Mouse (Mus musculus) forebrain, embryonic 14.5 days (tissue): Measurements from ENCODE around the gene S100a7a. TPM values are rescaled to one million over a fixed set of nuclear protein-coding genes. Genes with fewer than 3 reads are reported as not detected.

Experiments
- ATAC-seq: fragments of 200-750 bp; cut with Nextera tagmentation; 2 replicates; pipeline ENCODE4 v1.8.0; 2017; ENCODE audit warnings: mild to moderate bottlenecking, moderate library complexity
- DNase-seq: peaks from one replicate; pipeline ENCODE4 v3.0.0-alpha.2; 2015; ENCODE audit warnings: low spot score
- H3K27ac ChIP-seq: fragments of 300-500 bp; sonication (generic); 2 replicates; pipeline ENCODE4 v1.5.1; 2014; ENCODE audit warnings: low read depth, mild to moderate bottlenecking, control low read depth, low read length, moderate library complexity
- H3K27me3 ChIP-seq: fragments of 300-500 bp; sonication (generic); replicated peaks from 2 replicates; pipeline ENCODE4 v1.6.1; 2014; ENCODE audit warnings: low read length, control low read depth, mixed read lengths; ENCODE audit not compliant: control insufficient read depth, insufficient read depth
- H3K36me3 ChIP-seq: fragments of 300-500 bp; sonication (generic); 2 replicates; pipeline ENCODE4 v1.6.1; 2014; ENCODE audit warnings: low read length, control low read depth; ENCODE audit not compliant: control insufficient read depth, insufficient read depth
- H3K4me1 ChIP-seq: fragments of 300-500 bp; sonication (generic); 2 replicates; pipeline ENCODE4 v1.6.1; 2014; ENCODE audit warnings: antibody characterized with exemption, low read length, control low read depth; ENCODE audit not compliant: control insufficient read depth, insufficient read depth
- H3K4me2 ChIP-seq: fragments of 300-500 bp; sonication (generic); 2 replicates; pipeline ENCODE4 v1.6.1; 2014; ENCODE audit warnings: mild to moderate bottlenecking, control low read depth, low read length
- H3K4me3 ChIP-seq: fragments of 300-500 bp; sonication (generic); 2 replicates; pipeline ENCODE4 v1.5.1; 2014; ENCODE audit warnings: low read depth, low read length, control low read depth
- H3K9ac ChIP-seq: fragments of 300-500 bp; sonication (generic); 2 replicates; pipeline ENCODE4 v1.6.1; 2014; ENCODE audit warnings: mild to moderate bottlenecking, low read length, control low read depth, moderate library complexity
- H3K9me3 ChIP-seq: fragments of 300-500 bp; sonication (generic); replicated peaks from 2 replicates; pipeline ENCODE4 v1.6.1; 2016; ENCODE audit warnings: low read length, control low read depth, mixed read lengths; ENCODE audit not compliant: control insufficient read depth
- WGBS: fragments of 180-500 bp; shearing (Covaris S2); extraction: QIAGEN DNeasy Blood & Tissue Kit; methylation state at CpG from one replicate; pipeline ENCODE4 v1.1.7; 2014; 5-methylcytosine and 5-hydroxymethylcytosine counted together
- polyA plus RNA-seq: library from polyadenylated mRNA; unstranded; fragments of >200 nt; fragmentation: Nextera tagmentation; extraction: Ambion mirVana; gene quantifications from 2 replicates; pipeline ENCODE4 v1.2.1, GENCODE M21; 2014

The S100a7a gene
- polyA plus RNA-seq, 1 experiment from 2014 or later: not detected

GRCm38 (mm10) chr3:90623435-90624071, 30.3 kb upstream of the S100a7a start:
- DNase-seq: peak; percentile 83
- 0 out of 2 replicates have a peak overlapping the region, but pooled peaks have one; percentile 24 for H3K27ac ChIP-seq
- H3K9ac ChIP-seq: no peak overlapping the region
- ATAC-seq: peak; percentile 60
- H3K36me3 ChIP-seq: no peaks in the 10 kb centered on the region
- WGBS: 3% methylated on average over 2 of the region's 2 CpGs
- no peak overlapping the region for H3K4me2 ChIP-seq
- H3K4me3 ChIP-seq: no peak overlapping the region
- no peaks in the 10 kb centered on the region for H3K27me3 ChIP-seq
- peaks cover 14% of the 10 kb centered on the region for H3K4me1 ChIP-seq
- no peaks in the 10 kb centered on the region for H3K9me3 ChIP-seq

- DNase-seq (no peak), ATAC-seq (no peak)
- Histone ChIP-seq H3K27me3 (no peaks in the 10 kb centered on the region), H3K4me2 (no peak overlapping the region), H3K4me1 (peaks cover 14% of the 10 kb centered on the region), H3K36me3 (no peaks in the 10 kb centered on the region), H3K4me3 (no peak overlapping the region), H3K9me3 (no peaks in the 10 kb centered on the region), H3K27ac (no peak overlapping the region), H3K9ac (no peak overlapping the region)
- 78% methylated on average over 5 of the region's 5 CpGs for WGBS
Measured at GRCm38 (mm10) chr3:90625496-90625895, 28.3 kb upstream of the S100a7a start.

GRCm38 (mm10) chr3:90626266-90627021, 27.4 kb upstream of the S100a7a start:
- WGBS: 83% methylated on average over 9 of the region's 9 CpGs

DNA sequence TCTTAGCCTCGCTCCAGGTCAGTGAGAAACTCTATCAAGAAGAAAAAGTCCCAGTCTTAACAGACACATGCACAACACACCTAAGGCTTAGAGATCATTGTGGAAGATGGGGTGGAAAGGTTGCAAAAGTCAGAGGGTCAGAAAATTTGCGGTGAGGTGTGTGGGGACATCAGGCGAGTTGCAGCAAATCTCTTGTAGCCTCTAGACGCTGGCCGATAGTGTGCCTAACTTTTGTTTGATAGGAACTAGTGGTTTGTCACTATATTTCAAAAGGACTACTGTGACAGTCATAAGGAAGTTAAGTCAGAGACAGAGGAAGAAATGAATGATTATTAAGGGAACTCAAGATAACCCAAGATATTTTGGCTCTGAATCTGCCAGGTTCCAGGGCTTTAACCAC, 26.5 kb upstream of the S100a7a start:
- ATAC-seq: no peak
- H3K4me2 ChIP-seq: no peak overlapping the region
- no peak for DNase-seq
- no peak overlapping the region for H3K4me3 ChIP-seq
- no peaks in the 10 kb centered on the region for H3K9me3 ChIP-seq
- H3K9ac ChIP-seq: no peak overlapping the region
- no peaks in the 10 kb centered on the region for H3K36me3 ChIP-seq
- H3K27ac ChIP-seq: no peak overlapping the region
- no peaks in the 10 kb centered on the region for H3K27me3 ChIP-seq
- 91% methylated on average over 5 of the region's 5 CpGs for WGBS
- H3K4me1 ChIP-seq: peaks cover 14% of the 10 kb centered on the region

More at GRCm38 (mm10) chr3:90626266-90627021, 27.4 kb upstream of the S100a7a start:
- ATAC-seq (no peak), DNase-seq (no peak)
- H3K36me3 ChIP-seq: no peaks in the 10 kb centered on the region
- no peak overlapping the region for H3K4me3 ChIP-seq
- peaks cover 14% of the 10 kb centered on the region for H3K4me1 ChIP-seq
- H3K27me3 ChIP-seq: no peaks in the 10 kb centered on the region
- no peak overlapping the region for H3K27ac ChIP-seq
- H3K9ac ChIP-seq: no peak overlapping the region
- H3K9me3 ChIP-seq: no peaks in the 10 kb centered on the region
- no peak overlapping the region for H3K4me2 ChIP-seq

GRCm38 (mm10) chr3:90627807-90628206, 26.0 kb upstream of the S100a7a start:
- WGBS: 60% methylated on average over 4 of the region's 4 CpGs
- no peak overlapping the region for H3K4me2 ChIP-seq
- H3K27me3 ChIP-seq: no peaks in the 10 kb centered on the region
- ATAC-seq (no peak), DNase-seq (peak; percentile 8)
- no peak overlapping the region for H3K4me3 ChIP-seq
- no peaks in the 10 kb centered on the region for H3K36me3 ChIP-seq
- H3K9me3 ChIP-seq: no peaks in the 10 kb centered on the region
- no peak overlapping the region for H3K9ac ChIP-seq
- no peak overlapping the region for H3K27ac ChIP-seq
- peaks cover 14% of the 10 kb centered on the region for H3K4me1 ChIP-seq

DNA sequence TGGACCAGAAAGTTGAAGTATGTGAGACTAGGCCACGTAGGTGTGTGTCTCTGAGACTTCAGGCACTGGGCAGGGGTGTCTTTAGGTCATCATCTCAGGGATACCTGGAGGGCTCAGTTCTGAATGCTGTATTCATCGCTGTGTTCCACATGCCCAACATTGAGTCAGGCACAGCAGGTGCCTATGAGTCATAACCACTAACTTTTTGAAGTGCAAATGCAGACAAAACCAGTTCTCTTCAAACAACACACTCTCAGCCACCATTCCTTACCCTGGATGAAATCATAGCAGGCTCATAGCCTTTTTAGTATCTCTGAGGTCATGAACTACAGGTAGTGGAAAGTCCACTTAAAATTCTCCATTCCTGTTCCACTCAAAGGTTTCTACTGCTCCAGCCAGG, 24.5 kb upstream of the S100a7a start:
- no peak for DNase-seq

DNA sequence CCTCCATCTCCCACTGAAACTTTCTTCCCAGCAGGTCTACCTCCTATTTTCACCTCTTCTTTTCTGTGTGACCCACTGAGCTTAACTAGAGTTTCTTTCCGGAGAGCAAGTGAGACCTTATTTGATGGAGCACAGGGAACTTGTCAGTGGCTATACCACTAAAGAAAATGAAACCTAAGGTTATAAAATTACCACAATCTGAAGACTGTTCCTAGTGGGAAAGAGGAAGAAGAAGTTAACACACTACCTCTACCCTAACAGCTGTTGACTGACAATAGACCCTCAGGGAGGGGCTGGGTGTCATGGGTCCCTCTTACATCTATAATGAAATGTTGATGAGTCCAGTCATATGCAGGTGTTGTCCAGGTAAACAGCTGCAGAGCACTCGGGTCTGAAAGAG, 21.8 kb upstream of the S100a7a start:
- 78% methylated on average over 2 of the region's 2 CpGs for WGBS

More for the DNA sequence above, 24.5 kb upstream of the S100a7a start:
- no peak overlapping the region for H3K27ac ChIP-seq
- H3K9ac ChIP-seq: no peak overlapping the region
- H3K4me1 ChIP-seq: no peaks in the 10 kb centered on the region; the same call in 1 of the 2 replicates
- 79% methylated on average over 2 of the region's 2 CpGs for WGBS
- H3K9me3 ChIP-seq: no peaks in the 10 kb centered on the region
- ATAC-seq: no peak
- no peak overlapping the region for H3K4me3 ChIP-seq
- H3K4me2 ChIP-seq: no peak overlapping the region
- no peaks in the 10 kb centered on the region for H3K27me3 ChIP-seq
- H3K36me3 ChIP-seq: no peaks in the 10 kb centered on the region

GRCm38 (mm10) chr3:90638511-90639275, 15.1 kb upstream of the S100a7a start:
- 65% methylated on average over 1 of the region's 1 CpGs for WGBS
- DNase-seq: no peak
- H3K36me3 ChIP-seq: no peaks in the 10 kb centered on the region
- H3K4me2 ChIP-seq: no peak overlapping the region
- H3K4me3 ChIP-seq: no peak overlapping the region
- H3K27ac ChIP-seq: no peak overlapping the region
- no peaks in the 10 kb centered on the region for H3K9me3 ChIP-seq
- no peaks in the 10 kb centered on the region for H3K27me3 ChIP-seq
- ATAC-seq: no peak
- no peak overlapping the region for H3K9ac ChIP-seq
- H3K4me1 ChIP-seq: no peaks in the 10 kb centered on the region

More for the DNA sequence above, 21.8 kb upstream of the S100a7a start:
- H3K9me3 ChIP-seq: no peaks in the 10 kb centered on the region
- no peak for ATAC-seq
- no peak overlapping the region for H3K27ac ChIP-seq
- no peak overlapping the region for H3K9ac ChIP-seq
- no peaks in the 10 kb centered on the region for H3K4me1 ChIP-seq
- no peaks in the 10 kb centered on the region for H3K36me3 ChIP-seq
- no peak overlapping the region for H3K4me2 ChIP-seq
- no peaks in the 10 kb centered on the region for H3K27me3 ChIP-seq
- no peak for DNase-seq
- no peak overlapping the region for H3K4me3 ChIP-seq
